Mouse (Mus musculus): ENCODE measurements around the gene Sp2.

Sp2 gene

DNA sequence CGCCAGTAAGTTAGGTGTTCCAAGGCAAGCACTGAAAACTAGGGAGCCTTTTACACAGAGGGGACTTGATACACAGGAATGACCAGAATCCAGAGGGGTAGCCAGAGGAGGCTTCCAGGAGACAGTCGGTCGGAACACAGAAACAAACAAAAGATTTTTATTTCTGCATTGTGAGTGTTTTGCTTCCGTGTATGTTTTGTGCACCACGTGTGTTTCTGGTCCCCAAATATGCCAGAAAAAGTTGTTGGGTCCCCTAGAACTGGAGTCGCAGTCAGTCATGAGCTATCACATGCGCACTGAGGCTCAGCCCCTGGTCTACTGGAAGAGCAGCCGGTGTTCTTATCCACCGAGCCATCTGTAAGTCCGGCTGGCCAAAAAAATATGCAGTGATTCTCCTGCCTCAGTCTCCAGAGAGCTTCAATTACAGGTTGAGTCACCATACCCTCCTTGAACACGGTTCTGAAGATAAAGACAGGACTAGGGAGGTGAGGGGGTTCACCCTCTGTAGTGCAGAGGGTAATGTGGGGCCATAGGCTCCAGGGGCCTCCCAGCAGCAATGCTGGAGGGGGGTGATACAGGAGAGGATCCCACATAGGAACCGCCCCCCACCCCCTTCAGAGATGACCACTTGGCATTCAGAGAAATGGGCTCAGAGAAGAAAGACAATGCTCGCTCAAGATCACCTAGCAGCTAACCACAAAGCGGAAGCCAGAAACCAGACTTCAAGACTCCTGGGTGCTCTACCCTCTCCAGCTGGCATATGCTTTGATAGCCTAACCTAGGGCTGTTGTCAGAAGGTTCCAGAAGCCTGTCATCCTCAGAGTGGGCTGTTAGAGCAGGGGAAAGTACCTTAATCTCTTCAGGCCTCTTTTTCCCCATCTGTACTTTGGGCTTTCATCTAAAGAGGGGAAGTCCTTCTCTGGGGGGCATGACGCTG, 13.3 kb upstream of the Sp2 start:
- peak; percentile 80 for DNase-seq

DNA sequence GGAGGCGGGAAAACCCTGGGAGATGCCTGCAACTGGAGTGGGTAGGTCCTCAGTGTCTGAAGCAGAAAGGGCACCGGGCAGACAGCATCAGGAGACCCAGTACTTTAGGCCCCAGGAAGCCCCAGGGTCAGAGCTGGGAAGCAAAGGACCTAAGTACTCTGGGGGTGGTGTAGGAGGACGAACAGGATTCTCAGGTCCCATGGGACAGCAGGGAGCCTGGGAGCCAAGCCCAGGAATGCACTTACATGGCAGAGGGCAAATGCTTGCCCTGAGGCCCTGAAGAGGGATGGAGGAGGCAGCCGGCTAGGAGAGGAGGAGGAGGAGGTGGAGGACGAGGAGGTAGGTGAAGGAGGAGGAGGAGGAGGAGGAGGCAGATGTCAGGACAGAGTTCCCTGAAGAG, 12.3 kb upstream of the Sp2 start:
- DNase-seq: no peak

DNA sequence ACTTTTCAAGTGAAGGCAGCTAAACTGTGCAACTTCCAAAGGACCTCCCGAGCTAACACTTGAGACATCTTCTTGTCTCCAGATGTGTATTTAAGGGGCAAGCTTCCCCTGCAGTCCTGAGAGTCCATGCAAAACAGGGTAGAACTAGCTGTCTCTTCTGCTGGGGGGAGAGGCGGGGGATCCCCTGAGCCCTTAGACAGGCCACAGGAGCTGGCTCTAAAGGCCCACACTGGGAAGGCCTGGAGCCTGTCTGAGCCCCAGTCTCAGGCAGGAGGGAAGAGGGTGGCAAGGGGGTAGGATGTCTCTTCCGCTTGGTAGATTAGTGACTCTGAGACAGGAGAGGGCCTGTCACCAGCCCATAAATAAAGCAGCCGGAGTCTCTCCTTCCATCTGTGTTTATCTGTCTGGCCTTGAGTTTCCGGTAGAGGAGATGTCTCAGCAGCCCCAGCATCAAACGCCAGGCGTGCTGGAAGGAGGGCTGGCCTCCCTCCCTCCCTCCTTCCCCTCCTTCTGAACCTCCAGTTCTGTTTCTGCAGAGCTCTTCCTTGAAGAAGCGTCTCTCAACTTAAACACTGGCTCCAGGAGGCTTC, 10.1 kb upstream of the Sp2 start:
- peak; percentile 56 for DNase-seq

DNA sequence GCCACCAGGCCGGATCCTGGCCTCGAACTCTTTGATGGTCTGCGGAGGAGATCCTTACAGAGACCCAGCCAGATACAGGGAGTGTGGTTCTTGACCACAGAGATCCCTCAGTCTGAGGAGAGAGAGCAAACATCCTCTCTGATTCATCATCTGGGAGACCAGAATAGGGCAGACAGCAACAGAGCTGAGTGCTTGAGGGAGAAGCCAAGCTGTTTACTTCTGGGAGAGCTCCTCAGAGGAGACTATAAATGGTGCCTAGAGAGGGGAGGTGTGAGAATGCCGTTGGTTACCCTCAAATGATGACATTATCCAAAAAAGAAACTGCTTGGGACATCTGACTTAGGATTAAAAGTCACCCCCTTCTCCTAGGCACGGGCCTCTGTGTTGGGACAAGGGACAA, 8.7 kb upstream of the Sp2 start:
- no peak for DNase-seq

DNA sequence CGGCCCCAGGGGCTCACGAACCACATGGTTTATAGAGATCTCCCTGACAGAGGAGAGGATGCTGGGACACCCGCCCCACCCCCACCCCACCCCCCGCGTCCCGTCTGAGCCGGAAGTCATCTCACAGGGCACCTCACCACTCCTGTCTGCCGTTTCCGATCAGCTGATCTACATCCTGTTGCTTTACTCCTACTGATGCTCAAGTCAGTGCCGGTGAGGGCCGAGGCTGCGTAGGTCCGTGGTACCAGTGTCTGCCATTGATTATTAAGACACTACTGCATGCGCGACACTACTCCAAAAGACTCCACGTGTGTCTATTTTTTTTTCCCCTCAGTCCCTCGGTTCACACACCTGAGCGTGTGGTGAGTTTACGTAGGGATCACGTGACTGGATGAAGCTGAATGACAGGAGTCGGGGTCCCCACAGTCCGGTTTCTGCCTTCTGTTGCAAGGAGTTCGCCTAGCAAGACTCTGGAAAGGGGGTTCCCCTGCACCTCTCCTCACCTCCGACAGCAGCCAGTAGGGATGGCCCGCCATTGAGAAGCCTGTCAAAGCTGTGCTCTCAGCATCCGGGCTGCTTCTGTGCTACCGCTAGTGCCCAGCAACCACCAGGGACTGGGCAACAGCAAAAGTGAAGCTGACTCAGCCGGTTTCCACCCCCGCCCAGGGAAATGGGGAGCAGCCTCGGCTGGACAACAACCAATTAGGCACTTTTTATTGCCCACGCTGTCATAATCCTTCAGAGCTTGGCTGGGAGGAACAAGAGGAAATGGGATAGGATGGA, 5.3 kb upstream of the Sp2 start:
- DNase-seq: peak; percentile 78

DNA sequence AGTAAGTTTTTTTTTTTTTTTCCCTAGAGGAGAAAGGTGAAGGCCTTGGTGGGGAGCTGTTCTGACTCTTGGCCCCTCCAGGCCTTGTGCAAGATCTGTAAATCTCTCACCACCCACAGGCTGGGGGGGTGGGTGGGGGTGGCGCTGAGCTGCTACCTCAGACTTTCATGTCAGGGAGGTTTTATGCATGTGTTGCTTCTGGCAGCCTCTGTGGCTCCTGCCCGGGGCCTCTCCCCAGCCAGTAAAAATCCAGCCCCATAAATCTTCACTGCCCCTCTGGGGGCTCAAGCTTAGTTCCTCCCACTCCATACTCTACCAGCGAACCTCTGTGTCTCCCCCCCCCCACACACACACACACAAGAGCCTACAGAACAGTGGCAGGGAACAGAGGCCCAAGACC, 3.7 kb upstream of the Sp2 start:
- peak; percentile 40 for DNase-seq

DNA sequence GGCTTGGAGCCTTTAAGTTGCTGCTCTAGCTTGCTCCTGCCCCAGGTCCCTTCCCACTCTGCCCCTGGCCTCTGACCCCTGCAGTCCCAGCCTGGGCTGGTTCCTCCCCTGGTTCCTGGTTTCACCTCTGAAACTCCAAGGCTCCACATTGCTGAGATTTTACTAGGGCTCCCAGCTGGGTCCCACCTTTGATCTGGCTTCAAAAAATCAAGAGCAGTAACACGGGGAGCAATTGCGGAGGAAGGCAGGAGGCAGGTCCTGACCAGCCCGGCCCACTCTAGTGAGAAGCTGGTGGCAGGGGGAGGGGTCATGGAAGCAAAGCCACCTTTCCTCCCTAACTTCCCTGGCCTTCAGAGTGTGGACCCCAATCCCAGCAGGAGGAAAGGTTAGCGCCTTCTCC, 2.1 kb upstream of the Sp2 start:
- no peak for DNase-seq

DNA sequence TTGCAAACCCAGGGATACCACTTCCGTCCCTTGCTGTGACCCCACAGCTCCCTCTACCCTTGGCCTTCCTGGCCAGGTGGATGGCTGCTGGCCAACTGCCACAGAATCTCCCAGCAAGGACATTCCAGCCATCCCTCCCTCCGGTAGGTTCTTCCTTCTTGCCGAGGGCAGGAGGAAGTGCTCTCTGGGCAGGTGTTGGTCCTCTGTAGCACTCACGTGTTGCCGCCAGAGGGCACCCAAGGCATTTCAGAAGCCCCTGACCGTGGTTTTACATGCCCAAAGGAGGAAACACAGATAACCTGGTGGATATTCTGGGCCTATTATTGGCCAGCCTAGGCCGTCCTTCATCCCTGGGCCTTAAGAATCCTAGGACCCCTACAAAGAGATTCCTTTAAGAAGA, 404 bp downstream of the Sp2 start:
- peak; percentile 88 for DNase-seq

DNA sequence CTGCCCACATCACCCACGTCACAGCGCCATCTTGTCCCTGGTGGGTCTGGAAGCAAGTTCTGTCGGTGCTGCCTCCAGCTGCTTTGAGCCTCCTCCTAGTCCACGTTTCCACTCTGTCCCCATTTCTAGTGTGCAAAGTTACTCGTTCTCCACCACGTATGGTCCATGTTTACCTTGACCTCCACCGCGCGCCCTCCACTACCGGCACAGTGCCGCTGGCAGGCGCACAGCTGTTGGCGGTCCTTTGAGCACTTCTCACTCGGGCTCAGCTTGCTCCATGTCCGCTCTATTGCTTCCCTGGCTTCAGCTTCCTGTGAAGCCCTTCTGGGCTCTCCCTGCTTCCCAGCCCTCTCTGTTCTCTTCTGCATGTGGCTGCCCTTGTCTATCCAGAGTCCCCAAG, 1.3 kb downstream of the Sp2 start:
- DNase-seq: no peak

DNA sequence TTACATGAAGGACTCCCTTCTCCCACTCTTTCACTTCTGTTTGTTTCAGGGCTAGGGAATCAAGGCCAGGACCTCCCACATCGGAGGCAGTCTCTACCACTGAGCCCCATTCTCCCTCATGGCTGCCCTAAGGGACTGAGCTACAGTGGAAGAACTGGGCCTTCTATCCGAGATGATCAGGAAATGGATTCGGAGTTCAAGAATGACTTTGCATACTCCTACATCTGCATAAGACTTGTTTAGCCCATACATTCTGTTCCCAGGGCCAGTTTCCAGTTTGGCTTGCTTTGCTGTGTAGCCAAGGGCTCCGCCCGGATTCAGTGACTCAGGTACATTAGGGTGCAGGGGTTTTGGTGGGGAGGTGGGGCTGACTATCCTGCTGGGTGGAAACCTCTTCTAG, 2.7 kb downstream of the Sp2 start:
- DNase-seq: no peak

DNA sequence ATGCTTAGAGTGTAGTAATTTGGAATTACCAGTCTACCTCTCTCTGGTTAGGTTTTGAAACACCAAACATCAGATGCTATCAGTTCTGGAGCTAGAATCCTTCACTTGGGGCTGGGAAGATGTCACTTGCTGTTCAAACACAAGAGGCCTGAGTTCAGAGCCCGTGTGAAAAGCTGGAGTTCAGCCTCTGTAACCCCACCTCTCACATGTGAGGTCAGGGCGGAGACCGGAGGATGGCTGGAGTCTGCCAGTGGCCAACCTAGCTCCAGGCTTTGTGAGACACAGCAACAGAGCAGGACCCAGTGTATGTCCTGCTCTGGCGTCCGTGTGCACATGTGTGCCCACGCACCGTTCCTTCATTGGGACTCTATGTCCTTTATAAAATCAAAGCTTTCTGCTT, 3.4 kb downstream of the Sp2 start:
- DNase-seq: no peak

DNA sequence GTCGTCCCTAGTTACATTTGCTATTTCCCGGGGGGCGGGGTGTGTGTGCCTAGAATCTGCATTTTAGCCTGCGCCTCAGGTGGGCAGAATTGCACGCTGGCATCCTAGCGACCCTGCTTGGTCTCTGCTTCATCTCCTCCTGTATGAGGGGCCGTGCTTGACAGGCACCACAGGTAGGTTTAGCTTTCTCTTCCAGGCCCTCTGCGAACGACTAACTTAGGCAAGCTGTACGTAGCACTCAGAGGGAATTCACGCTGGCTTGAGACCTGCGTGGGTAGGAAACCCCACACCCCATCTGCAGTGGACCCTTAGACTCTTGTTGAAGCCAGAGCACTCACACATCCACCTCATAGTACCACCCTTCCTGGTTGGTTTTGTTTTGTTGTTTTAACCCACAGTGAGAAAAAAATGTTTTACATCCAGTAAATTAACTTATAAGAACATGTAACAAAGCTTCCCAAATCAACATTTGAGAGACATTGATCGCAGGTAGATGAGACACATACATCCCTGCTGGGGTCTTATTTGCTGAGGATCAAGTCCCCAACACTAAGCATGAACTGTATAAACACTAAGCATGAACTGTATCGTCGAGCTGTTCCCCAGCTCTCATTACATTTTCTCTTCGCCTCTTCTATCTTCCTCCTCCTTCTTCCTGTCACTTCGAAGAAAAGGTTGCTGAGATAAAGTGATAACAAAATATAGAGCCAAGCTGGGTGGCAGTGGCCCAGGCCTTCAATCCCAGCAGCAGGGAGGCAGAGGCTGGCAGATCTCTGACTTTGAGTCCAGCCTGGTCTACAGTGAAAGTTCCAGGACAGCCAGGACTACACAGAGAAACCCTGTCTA, 4.1 kb downstream of the Sp2 start:
- DNase-seq: peak; percentile 53

DNA sequence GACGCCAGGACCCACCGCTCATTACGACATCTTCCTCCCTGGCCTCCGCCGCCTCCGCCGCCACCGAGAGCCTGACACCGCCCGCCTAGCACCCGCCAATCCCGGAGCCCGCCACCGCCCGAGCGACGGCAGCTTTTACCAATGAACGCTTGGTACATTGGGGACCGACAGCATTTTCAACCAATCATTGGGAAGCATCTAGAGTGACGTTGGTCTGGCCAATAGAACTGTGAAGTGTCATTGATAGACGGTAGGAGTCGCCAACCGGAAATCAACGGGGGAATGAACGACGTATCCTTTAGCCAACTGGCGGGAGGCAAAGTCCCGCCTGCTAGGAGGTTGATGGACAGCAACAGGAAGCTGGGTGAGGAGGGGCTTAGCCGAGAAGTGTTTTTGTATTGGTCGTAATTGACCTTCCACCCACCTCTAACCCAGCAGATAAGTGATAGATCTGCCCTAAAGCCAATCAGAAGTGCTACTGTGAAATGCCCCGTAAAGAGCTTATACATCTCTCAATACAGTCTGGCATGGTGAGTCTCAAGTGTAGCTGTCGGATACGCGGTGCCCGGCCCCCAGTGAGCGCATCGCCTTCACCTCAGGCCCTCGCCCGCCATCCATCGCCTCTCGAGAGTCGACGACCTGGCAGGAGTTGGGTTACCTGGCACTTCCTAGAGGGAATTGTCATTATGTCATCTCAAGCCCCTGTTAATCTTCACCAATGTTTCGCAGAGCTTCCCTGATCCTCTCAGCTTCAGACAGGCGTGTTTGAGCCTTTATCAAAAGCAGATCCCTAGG, 5.0 kb downstream of the Sp2 start:
- peak; percentile 99 for DNase-seq

DNA sequence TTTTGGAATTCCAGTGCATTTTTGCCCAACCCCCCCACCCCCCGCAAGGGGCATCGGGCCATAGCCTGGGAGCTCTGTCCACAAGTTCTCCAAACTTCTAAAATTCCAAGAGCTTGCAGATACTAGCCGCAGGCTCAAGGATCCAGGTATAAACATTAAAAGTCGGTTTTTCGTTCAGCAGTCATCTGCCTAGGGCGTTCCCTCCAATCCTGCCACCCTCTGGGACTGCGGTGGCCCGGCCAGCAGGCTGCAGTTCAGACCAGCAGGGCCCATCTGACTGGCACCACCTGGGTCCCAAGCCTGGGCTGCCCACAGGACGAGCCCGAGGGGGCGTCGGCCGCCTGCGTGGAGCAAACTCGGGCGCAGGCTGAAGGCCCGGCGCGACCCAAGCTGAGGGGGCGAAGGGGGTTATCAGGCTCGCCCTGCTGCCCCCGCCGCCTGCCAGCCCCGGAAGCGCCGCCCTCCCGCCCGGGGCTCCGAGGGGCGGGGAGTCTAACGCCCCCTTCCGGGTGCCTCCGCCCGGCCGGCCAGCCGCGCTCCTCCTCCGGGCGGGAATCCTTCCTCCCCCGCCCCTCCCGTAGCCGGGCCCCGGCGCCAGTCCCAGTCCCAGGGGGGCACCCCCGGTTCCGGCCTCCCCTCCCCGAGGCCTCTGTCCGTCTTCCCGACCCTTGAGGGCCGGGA, 5.7 kb downstream of the Sp2 start:
- DNase-seq: peak; percentile 93

DNA sequence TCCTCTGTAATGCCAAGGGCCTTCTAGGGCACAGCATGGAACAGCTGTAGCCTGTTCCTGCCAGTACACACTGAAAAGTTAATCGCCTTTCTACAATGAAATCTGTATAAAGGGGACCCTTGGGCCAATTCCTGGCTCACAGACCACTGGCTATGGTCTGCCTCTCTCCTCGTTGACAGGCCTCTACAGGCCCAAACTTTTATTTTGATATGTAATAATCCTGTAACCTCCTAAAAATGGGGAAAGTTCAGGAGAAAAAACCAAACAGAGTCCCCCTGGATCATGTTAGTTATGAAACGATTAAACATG, 6.4 kb downstream of the Sp2 start:
- DNase-seq: no peak

DNA sequence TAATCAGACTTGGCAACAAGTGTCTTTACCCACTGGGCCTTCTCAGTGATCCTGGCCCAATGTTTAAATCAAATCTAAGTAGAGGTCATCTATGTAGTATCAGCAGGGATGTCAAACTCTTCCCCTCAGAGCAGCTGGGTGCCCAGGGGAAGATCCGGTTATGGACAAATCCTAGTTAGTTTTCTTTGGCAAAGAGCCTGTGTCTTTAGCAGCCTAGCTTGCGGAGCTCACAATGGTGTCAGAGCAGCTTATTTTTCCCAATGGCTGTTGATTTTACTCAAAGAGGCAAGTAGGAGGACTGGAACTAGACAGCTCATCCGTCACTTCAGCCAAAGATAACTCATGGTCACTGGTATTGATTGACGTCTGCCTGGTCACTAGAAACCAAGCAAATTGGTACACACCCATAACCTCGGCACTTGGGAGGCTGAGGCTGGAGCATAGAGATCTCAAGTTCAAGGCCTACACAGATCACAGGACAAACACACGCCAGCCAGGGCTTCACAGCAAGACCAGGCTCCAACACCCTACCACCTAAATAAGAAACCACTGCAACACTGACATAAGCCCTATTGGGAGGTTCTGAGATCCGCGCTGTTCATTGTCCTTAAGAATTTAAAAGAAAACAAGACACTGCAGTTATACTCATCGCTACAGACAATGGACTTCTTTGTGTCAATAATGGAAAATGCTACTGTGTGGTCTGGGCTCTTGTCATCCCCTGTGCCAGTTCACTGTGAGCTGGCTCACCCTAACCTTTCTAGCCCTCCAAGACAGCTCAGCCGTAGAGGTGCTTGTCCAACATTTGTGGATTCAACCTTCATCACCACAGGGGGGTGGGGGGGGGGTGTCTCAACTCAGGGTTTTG, 7.0 kb downstream of the Sp2 start:
- DNase-seq: no peak

DNA sequence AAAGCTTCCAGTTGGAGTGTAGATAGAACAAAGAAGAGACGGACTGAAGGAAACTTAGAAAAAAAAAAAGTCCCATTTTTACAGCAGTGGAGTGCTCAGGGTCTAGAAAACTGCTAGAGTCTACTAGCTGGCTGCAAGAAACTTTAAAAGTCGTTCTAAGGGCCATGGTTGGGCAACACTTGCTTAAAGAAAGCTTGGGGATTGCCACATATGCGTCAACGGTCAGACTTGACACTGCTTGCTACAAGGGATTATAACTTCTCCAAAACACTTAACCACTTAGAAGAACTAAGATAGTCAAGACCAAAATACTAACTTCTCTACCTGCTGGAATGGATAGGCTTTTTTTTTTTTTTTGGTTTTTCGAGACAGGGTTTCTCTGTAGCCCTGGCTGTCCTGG, 7.9 kb downstream of the Sp2 start:
- DNase-seq: no peak

DNA sequence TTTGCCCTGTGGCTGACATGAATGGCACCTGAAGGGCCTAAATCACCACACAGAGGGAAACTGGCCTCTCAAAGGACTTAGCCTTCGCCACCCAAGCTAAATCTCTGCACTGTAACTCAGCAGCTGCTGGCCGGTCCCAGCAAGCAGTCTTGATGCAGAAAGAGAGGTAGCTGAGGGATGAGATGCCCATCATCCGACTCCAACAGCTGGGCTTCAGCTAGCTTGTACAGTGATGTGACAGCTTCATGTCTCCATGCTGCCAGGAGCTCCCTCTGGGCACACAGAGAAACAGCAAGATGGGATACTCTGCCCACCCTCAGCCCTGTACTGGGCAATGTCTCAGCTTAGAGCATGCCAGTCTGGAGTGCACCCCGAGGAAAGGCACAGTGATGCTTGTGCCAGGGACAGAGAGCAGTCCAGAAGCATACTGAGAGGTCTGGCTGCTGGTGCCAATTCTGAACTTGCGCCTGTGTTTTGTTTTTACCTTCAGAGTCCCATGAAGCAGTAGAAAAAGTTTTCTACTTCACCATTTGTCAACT, 9.3 kb downstream of the Sp2 start:
- DNase-seq: no peak

DNA sequence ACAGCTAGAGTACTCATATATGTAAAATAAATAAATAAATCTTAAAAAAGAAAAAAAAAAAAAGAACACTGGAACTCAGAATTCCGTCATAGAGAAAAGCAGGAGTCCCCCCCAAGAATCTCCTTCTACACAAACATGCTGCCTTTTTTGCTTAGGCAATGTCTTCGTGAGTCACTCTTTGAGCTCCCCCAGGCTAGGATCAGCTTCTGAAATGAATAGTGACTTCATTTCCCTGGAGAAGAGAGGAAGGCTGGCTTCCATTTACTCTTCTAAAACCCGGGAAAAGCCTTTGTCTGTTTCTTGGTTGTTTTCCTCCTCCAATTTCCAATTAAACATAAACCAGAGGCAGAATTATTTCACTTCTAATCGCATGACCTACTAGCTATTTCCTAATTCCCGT, 9.9 kb downstream of the Sp2 start:
- no peak for DNase-seq

DNA sequence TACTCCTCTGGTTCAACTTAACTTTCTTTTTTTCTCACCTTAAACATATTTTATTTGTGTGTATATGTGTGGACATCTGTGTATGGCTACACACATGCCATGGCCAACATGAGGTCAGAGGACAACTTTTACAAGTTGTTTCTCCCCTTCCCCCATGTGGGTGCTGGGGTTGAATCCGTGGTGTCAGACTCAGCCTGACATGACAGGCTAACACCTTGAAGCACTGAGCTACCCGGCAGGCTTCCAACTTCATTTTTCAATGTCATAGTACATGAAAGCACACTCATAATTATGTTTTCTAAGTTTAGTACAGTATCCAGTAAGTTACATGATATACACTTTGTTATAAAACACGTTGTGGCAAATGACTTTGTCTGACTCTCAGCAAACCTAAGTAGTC, 12.4 kb downstream of the Sp2 start:
- no peak for DNase-seq
